Mouse (Mus musculus): ENCODE measurements at regions not wholly inside any gene's neighbourhood (a gene's known extent, or its start where the extent isn't known, plus 50 kb on each side); places are given as distances from the start of the nearest gene placed in this dataset.

- no peak for DNase-seq
These were observed 258.4 kb downstream of the Gm12728 start for GRCm38 (mm10) chr4:106048053-106048452.

DNA sequence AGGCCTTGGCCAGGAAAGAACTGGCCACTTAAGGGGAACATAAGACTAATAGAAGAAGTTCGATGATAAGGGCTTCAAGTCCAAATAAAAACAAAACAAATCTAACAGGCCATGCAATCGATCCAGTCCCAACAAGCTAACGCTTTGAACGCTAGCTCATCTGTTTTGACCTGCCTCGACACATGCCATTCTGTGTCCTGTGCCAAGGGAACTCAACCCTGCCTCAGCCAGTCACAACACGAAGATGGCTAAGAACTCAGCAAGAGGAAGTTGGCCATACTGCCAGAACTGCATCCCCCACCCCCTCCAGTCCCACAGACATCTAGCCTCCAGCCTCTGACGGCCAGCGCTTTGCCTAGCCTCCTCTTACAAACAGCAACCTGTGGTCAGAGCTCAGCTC lies 259.1 kb downstream of the Gm12728 start:
- DNase-seq = no peak

DNA sequence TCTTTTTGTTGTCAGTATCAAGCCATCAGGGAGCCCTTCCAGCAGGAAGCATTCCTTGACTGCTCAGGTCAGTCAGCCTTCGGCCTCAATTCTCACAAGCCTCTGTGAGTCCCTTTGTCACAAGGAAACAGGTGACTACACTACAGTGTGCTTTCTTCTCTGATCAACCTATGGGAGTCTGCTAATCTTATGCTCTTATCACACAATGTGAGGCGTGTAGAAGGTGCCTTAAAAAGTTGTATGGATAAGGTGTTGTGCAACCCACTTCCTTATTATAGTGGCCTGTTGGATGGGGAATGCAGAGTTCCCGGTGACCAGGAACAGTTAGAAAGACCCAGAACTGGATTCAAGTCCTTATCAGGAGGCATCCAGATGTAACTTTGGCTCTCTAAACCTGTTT lies 260.2 kb downstream of the Gm12728 start:
- DNase-seq = no peak

- DNase-seq = no peak
These were observed 260.6 kb downstream of the Gm12728 start for GRCm38 (mm10) chr4:106050297-106050696.

DNA sequence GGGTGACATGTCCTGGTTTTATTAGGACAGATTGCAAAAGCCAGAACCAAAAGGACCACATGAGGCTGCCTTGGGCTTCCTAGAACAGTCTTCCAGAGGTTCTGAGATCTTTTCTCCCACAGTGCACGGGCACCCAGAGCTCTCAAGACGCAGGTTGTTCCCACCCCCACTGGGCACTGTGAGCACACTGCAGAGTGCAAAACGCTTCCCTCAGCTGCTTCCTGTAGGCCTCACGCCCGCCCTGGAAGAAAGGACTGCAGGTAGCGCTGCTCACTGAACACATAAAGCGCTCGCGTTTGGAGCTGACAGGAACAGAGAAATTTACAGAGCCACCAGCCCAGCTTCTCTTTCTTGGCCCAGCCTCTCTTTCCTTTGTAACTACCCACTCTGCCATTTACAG lies 262.5 kb upstream of the Usp24 start:
- no peak for DNase-seq

DNA sequence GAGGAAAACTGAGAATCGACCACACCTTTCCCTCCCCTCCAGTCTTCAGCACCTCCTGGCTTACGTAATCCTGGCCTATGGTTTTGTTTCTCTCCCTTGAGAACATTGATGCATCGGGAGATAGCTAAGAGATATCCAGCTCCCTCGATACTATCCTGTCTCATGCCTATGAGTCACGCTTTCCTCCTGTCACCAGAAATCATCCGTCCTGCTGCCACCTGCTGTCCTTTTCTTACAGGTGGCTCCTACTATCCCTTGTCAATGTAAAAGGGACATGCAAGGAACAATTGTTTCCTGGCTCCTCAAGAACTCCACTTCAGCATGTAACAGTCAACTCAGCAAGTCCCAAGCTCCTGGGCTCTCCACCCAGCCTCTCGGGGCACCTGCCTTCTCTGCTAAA lies 261.7 kb upstream of the Usp24 start:
- DNase-seq = no peak

- no peak for DNase-seq
These were observed 253.4 kb upstream of the Usp24 start for GRCm38 (mm10) chr4:106062651-106063050.

GRCm38 (mm10) chr4:106063851-106064382 lies 252.1 kb upstream of the Usp24 start:
- no peak for DNase-seq

GRCm38 (mm10) chr4:106067023-106067422 lies 249.0 kb upstream of the Usp24 start:
- no peak for DNase-seq

DNA sequence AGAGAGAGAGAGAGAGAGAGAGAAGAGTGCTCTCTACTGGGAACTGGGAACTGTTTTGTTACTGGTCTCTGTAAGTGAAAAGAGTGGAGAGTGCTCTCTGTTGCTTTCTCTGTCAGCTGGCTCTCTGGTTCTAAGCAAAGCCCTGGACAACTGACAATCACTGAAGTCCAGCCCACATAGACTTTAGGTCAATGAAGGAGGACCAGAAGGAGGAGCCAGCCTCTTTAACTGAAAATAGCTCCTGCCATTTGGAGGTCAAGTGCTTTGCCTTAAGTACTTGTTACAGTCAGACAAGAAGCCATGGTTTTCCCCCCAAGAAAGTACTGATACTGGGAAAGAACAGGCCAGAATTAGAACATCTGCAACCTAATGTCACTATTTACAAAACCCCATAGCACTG lies 232.5 kb upstream of the Usp24 start:
- DNase-seq = no peak

- no peak for DNase-seq
These were observed 223.9 kb upstream of the Usp24 start for GRCm38 (mm10) chr4:106091927-106092675.

- DNase-seq = no peak
These were observed 223.3 kb upstream of the Usp24 start for GRCm38 (mm10) chr4:106092676-106093070.

GRCm38 (mm10) chr4:106093252-106093651 lies 222.8 kb upstream of the Usp24 start:
- no peak for DNase-seq

- DNase-seq = no peak
These were observed 221.0 kb upstream of the Usp24 start for GRCm38 (mm10) chr4:106094882-106095556.

GRCm38 (mm10) chr4:106096130-106096529 lies 219.9 kb upstream of the Usp24 start:
- DNase-seq = no peak

- DNase-seq = no peak
These were observed 218.2 kb upstream of the Usp24 start for GRCm38 (mm10) chr4:106097846-106098245.

GRCm38 (mm10) chr4:106100211-106101025 lies 215.6 kb upstream of the Usp24 start:
- no peak for DNase-seq

DNA sequence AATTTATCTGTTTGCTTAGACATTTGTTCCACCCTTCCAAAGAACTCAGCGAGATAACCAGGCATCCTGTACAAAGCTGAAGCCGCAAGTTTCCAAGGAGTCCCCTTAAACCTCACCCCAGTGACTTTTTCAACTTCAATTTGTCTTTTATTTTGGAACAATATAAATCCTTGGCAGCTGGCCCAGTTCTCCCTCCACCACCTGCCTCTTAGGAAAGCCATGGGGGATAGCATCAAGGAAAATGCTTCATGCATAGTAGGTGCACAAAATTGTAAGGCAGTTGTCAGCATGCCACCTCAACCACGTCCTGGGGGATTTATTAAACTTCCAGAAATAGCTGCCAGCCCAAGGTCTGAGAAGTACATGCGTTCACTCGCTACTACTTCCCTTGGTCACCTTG lies 214.1 kb upstream of the Usp24 start:
- DNase-seq = no peak

- no peak for DNase-seq
These were observed 213.5 kb upstream of the Usp24 start for GRCm38 (mm10) chr4:106102451-106102977.

DNA sequence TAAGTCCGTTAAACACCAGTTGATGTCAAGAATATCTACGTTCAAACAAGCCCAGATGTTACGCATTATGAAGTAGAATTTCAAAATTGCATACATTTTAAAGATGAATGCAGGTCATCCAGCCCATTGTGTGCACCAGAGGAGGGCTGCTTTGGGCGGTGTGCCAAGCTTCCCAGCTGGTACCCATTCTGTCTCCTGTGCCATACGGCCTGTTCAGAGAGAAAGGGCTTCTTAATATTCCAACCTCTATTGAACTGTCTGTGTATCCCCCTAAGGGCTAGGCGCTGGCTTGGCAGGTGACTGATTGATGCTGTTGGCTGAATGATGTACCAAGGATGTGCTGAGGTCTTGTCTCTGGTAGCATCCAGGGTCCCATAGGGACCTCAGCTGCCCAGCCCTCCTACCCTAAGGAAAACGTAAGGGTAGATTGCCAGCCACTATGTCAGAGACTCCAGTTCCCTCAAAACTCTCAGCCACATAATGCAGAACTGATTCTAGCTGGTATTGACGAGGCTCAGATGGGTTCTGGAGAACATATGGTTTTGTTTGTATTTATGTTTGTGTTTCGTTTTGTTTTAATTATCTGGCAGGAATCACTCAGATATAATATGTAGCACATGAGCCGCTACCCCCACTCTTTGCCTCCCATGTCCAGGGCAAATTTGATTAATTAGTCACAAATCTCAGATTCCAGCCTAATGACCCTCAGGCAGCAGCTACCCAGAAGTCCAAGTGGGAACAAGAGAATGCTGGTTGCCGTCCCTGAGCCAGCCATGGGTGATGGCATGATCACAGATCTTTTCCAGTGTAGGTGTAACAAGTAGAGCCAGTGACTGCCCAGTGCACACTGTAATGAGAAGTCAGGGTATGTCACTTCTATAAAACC lies 212.0 kb upstream of the Usp24 start:
- DNase-seq = no peak

DNA sequence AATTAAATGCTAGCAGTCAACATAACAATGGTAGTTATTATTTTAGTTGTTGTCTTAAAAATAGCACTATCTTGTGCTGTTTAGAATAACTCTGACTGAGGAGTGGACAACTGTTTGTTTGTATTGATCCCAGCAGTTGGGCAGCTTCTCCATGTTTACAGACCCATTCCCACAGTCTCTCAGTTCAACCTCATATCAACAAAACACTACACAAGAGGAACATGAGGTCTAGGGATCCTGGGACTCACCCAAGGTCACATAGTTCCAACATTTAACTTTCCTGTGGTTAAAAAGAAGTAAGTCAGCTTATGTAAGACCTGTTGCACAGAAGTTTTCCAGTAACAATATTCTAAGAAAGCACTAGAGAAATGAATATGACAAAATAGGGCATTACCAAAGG lies 203.0 kb upstream of the Usp24 start:
- no peak for DNase-seq

DNA sequence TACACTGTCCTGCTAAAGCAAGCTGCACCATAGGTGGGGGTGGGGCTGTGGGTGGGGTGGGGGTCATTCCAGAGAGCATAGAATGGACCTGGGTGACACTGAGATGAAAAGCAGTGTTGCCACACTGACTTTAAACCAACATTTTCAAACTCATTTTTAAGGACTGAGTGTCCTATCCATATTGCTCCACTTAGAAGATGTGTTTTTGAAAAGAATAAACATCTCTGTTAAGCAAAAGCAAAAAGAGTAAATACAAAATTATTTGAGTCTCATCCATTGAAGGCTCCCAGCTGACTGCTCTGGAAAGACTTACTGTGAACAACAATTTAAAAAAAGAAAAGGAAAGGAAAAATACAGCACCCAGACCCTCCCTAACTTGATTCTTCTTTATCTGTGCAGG lies 202.3 kb upstream of the Usp24 start:
- no peak for DNase-seq

All from spleen, adult 18-20 months (tissue).